Mouse (Mus musculus) inflammation-experienced regulatory T-cells, adult 6 months (primary cell): ENCODE measurements around the gene Dcaf6. TPM values are rescaled to one million over a fixed set of nuclear protein-coding genes. Genes with fewer than 3 reads are reported as not detected.

Source experiments
- ATAC-seq: one replicate; pipeline ENCODE4 v1.8.0; 2017
- polyA plus RNA-seq, 3 experiments: library from polyadenylated mRNA; unstranded; fragments of 100-300 nt; shearing (Covaris generic); gene quantifications; one replicate each; pipeline ENCODE4 v1.2.1; 2017

Gene Dcaf6
- 1 to 10 TPM; 3.9 to 7.8 (median 6.4) TPM for polyA plus RNA-seq

DNA sequence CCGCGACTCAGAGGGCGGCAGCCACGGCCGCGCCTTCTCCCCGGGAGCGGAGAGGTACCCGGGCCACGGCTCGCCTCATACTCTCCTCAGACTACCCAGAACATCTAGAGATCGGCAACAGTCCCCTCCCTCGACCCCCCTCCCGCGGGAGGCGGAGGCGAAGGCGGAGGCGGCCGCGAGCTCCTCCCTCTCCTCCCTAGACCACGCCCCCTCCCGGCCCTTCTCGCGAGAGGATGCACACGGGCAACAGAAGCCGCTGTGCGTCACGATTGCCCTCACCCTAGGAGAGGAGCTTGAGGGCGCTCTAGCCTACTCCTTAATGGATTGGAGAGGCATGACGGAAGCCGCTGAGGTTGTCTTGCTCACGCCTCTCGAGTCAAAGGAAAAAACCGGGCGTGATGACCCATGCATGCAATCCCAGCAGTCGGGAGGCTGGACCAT, at the start of gene Dcaf6, which contains the start of gene Mpc2:
TSS of gene Dcaf6 (minus strand) at position 116 of the 441 bp plus-strand sequence.
TSS of gene Mpc2 (plus strand) at position 278 of the 441 bp plus-strand sequence.
- peak; percentile 75 for ATAC-seq

DNA sequence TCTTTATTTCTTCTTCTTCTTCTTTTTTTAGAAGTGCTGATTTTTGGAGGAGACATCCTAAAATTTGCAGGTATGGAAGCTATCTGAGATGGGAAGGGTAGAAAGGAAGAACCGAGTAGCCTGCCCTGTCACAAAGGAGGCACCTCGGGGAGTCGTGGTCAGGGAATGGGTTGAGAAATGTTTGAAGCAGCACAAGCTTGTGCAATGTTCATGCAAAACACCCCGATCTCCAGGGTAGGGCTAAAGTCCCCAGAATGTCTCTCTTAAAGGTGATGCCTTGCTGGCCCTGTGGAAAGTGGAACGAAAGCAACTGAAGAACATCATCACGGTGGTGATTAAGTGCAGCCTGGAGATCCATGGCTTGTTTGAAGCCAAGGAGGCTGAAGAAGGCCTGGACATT, 46.0 kb upstream of the Dcaf6 start:
- no peak for ATAC-seq

DNA sequence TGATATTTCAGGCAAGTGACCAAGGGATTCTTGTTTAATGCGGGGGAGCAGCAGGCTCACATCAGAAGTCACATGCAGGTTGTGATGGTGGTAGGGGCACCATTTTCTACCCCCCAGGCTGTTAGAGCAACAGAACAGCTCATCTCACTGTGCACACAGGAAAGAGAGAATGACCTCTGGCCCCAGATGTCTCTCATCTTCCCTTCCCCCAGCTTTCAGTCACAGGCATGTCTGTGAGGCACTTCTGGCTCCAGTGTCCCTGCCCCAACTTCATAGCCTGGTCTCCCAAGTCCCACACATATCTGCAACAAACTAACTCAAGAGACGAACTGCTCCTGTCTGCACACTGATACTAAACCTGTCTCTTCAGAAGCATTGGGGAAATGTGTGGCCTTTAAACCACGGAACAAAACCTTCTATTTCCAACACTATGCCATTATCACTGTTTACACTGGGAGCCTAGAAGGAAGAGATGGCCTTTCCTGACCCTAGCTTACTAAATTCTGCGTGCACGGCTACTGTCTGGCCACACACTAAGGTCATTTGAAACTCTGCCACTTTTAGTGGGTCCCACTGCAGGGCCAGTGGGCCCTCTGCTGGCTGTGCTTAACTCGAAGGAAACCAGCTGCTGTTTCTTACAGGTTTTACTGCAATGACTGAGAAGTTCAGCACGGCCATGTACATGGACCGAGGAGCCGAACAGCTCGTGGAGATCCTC, 43.2 kb upstream of the Dcaf6 start:
- ATAC-seq = no peak

DNA sequence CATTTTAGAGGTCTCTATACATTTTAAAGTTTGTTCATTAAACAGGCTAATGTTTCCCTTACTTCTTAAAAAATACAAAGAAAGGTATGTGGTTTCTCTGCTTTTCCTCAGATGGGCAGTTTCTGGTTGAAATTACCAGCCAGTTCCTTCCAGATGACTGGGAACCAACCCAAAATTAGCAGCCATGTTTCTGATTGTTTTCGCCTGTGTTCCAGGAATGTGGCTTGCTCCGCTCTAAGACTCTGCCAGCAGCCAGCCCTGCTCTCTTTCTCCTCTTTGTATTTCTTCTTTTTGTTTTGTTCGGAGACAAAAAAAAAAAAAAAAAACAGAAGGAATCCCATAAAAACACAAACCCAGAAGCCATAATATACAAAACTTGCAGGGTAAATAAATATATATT, 38.6 kb upstream of the Dcaf6 start:
- ATAC-seq = no peak

- ATAC-seq = no peak
These were observed 28.9 kb upstream of the Dcaf6 start for GRCm38 (mm10) chr1:165489197-165489596.

DNA sequence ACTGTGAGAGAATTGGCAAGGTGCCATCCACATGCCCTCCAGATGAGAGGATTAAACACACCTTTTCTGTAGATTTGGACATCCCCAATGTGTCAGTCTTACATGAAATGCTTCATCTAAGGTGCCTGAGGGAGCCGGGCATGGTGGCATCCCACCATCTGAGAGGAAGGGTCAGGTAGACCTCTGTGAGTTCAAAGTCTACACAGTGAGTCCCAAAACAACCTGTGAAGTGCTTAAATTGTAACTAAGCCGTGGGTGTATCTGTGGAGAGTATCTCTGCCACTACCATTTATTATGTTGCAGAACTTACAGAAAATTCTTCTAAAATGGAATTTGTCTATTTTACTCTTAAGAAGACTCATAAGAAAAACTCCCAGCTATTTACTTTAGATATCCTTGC, 25.8 kb upstream of the Dcaf6 start:
- ATAC-seq = no peak

DNA sequence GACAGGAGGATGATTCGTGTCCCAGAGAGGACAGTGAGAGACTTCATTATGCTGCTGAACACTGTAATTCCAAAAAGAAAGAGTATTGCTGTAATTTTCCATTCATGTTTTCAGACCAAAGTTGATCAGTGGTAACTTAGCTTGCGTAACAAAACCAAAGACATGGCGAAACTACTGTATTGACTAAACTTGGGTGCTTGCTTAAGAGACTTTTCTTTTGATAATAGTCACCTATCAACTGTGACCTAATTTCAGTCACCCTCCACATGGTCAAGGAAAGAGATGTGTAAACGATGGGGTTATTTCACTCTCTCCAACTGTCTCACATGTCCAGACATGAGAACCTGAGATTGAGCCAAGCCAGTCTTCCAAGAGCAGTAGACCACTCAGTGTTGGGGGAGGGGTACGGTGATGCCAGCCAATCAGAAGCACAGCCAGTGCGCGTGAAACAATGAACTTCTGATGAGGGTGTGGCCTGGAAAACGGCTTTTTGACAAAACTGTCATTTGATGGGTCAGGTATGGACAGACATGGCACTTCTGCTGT, 24.5 kb upstream of the Dcaf6 start, which contains the start of gene Adcy10:
TSS of gene Adcy10 (plus strand) at position 496 of the 546 bp plus-strand sequence.
- no peak for ATAC-seq

DNA sequence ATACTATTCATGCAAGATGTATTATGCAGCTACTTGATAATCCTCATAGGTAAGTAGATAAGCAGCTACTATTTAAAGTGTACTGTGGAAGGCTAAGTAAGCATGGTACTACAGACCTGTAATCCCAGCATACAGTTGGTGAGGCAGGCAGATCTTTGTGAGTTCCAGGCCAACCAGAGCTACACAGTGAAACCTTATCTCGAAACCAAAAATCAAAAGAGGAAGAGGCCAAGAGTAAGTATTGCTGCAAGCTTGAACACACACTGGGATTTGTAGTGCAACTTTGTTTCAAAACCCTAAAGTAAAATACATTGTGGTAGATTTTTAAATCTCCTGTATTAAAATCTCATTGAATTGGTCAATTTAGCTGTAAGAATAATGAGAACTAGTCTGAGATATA, 11.2 kb upstream of the Dcaf6 start:
- ATAC-seq = no peak

DNA sequence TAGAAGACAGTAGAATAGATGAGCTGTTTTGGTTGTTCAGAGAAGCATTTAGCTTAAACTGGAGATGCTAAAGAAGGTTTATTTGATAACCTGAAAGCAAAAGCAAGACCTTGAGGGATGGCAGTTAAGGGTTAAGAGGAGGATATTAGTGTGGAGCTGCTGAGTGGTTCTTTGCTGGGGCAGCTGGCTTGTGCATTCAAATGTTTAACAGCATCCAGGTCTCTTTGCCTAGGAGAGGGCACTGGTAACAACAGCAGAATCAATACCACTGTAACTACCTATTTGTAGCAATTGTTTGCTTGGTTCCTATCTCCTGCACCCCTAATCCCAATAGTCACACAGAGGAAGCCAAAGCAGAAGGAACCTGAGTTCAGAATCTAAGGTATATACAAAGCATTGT, 9.4 kb upstream of the Dcaf6 start:
- ATAC-seq = no peak

DNA sequence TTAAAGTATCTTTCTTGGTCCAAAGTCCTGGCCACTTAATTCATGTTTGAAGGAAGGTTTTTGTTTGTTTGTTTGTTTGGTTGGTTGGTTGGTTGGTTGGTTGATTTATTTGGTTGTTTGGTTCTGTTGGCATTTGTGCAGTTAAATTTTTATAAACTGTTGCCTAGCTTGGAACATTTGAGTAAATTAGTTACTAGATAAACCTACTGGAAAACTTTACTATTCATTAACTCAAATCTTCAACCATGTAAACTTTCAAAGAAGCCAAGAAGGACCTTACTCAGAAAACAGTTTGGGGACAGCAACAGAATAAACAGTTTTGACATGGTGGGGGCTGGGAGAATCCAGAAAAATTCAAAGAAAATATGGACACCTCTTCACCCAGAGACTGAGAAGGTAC, 8.7 kb upstream of the Dcaf6 start:
- no peak for ATAC-seq

DNA sequence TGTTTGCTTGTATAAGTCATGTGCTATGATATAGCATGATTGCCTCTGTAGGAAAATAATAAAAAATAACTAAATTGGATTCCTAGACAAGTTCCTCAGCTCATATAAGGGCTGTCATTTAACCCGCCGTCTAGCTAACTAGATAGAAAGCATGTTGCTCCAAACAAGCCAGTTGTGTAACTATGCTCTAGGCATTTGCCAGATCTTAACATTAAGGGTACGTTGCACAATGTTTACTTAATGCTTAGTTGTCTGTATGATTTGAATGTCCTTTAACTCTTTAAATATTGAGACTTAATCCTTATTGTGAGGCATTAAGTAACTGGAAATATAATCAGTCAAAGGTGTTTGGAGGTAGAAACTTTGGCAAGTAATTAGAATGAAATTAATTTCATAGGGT, 4.3 kb upstream of the Dcaf6 start:
- ATAC-seq = no peak

- ATAC-seq = no peak
These were observed 2.6 kb upstream of the Dcaf6 start for GRCm38 (mm10) chr1:165462861-165463260.

GRCm38 (mm10) chr1:165461681-165462080, 1.4 kb upstream of the Dcaf6 start:
- no peak for ATAC-seq

GRCm38 (mm10) chr1:165460801-165461377, 614 bp upstream of the Dcaf6 start:
- ATAC-seq = peak; percentile 83

GRCm38 (mm10) chr1:165459503-165460181, 633 bp downstream of the Dcaf6 start:
- no peak for ATAC-seq

DNA sequence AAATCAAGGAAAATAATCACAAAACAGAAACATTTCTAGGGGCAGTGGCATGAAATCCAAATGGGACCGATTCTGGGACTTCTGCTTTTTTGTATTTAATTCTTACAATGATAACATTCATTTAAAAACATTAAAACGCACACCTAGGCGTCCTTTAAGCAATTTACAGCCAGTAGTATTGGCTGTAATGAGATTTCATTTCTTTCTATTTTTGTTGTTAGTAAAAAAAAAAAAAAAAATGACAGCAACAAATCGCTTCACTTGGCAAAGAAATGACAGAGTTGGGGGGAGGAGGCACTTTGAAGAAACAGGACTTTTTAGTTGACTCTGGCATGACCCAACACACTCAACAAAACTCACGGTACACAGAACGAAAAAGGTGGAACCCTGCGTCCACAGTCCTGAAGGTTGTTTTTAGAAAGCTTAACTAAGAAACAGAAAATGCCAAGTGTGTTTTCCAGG, 1.2 kb downstream of the Dcaf6 start:
- ATAC-seq = no peak

GRCm38 (mm10) chr1:165441719-165442118, 18.6 kb downstream of the Dcaf6 start:
- ATAC-seq = no peak

DNA sequence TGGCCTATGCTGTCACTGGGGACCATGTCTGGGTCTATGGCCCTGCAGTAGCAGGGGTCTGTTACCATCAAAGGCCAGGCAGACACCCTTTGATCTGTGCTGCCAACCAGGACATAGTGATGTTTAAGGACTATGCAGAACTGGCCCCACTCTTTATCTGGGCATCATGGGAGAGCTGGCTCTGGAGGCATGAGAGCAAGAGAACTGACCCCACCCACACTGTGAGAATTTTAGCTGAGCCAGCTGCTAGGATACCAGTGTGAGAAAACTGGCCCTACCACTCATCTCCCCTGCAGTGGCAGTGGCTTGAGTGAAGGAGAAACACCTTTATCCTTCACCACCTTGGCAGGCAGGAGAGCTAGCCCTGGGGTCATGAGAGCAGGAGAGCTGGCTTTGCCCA, 19.1 kb downstream of the Dcaf6 start:
- no peak for ATAC-seq

GRCm38 (mm10) chr1:165440788-165441187, 19.5 kb downstream of the Dcaf6 start:
- ATAC-seq = no peak

DNA sequence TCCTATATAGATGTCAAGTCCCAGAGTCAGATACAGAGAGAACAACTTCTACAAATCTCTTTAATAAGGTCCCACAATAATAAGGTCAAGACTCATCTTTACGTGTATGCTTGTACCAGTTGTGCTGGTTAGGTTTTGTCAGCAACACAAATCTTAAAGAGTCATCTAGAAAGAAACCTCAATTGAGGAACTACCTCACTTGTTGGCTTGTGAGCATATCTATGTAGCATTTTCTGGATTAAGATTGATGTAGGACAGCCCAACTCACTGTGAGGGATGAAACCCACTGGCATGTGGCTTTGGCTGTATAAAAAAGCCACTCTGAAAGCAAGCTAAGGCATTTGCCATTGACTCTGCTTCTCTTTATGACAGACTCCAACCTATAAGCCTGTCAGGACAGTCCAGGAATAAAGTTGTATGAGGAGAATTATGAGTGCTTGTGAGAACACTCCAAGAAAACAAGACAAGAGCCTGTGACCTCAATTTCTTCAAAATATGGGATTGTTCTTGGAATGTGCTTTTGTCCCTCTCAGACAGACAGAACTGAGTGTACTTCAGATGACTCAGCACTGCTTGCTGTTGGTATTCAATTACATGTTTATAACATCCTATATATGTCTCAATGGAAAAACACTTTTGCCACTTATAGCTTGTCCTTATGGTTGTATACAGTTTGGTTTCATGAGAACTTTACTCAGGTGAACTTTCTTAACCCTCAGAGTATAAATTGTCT, 21.8 kb downstream of the Dcaf6 start:
- ATAC-seq = no peak

- ATAC-seq = no peak
These were observed 27.4 kb downstream of the Dcaf6 start for GRCm38 (mm10) chr1:165432883-165433282.

- no peak for ATAC-seq
These were observed 34.0 kb downstream of the Dcaf6 start for GRCm38 (mm10) chr1:165426254-165426653.
